Comparison of ENCODE assay signal across 16 mouse cellular contexts in genomic region chr16:45952035-45952434, GRCm38 (mm10). TPM values are rescaled to one million over a fixed set of nuclear protein-coding genes. Genes with fewer than 3 reads are reported as not detected.
A peak's percentile ranks its signal among the peaks of the same experiment; 100 is the strongest.
DNase-seq lines count a peak whose midpoint lies in the region; ATAC-seq and TF ChIP-seq lines count a peak whose summit lies in the region.
"Had no signal": no experiment of that assay in that cellular context is flagged by ENCODE, and none has a peak within 500 bp of the region (broad histone marks: within the 10 kb centered on the region; RNA-seq: fewer than 3 reads in every experiment).

No protein-coding gene starts in this region.

- intact Hi-C loops in heart, adult 2 months (cut with DNase I) = no loop called here

- H3K27me3 ChIP-seq in lung, embryonic 14.5 days (ENCODE audit: insufficient read depth, low read length) = no peaks in the 10 kb centered on the region
- no peaks in the 10 kb centered on the region for H3K27me3 ChIP-seq in kidney, postnatal 0 days (ENCODE audit: insufficient read depth, low read length)
- H3K27me3 ChIP-seq in myocyte (ENCODE audit: control insufficient read depth, insufficient read depth, insufficient read length) = no peaks in the 10 kb centered on the region
- H3K27me3 ChIP-seq in heart, adult 2 months (ENCODE audit: control insufficient read depth, insufficient read depth, low read length) = no peaks in the 10 kb centered on the region
- H3K27me3 ChIP-seq: midbrain, embryonic 12.5 days had no signal

- peak; percentile 21; the same call in 1 of the 2 replicates for ATAC-seq in lung, embryonic 14.5 days (ENCODE audit: insufficient read depth)
- peak; percentile 26 for ATAC-seq in inflammation-experienced regulatory T-cells, adult 6 months
- peak; percentile 81 for ATAC-seq in kidney, postnatal 0 days (replicated peaks; ENCODE audit: low FRiP score, low read depth)
- ATAC-seq: forebrain, embryonic 16.5 days had no signal

- peak overlapping the region; percentile 10; the same call in 1 of the 2 replicates for H3K27ac ChIP-seq in lung, embryonic 14.5 days (ENCODE audit: low read depth)
- H3K27ac ChIP-seq in kidney, postnatal 0 days = peak overlapping the region; percentile 89
- H3K27ac ChIP-seq in heart, adult 2 months = no peak overlapping the region
- H3K27ac ChIP-seq: hindbrain, embryonic 10.5 days; limb, embryonic 10.5 days; macrophage; midbrain, embryonic 12.5 days had no signal

- no peak overlapping the region for H3K4me3 ChIP-seq in lung, embryonic 14.5 days (ENCODE audit: low read depth, low read length)
- H3K4me3 ChIP-seq in kidney, postnatal 0 days (replicated peaks; ENCODE audit: low read depth, low read length) = no peak overlapping the region
- H3K4me3 ChIP-seq in myocyte = no peak overlapping the region
- no peak overlapping the region for H3K4me3 ChIP-seq in heart, adult 2 months
- H3K4me3 ChIP-seq: hindbrain, embryonic 10.5 days; limb, embryonic 10.5 days; midbrain, embryonic 12.5 days had no signal

- H3K4me2 ChIP-seq in lung, embryonic 14.5 days = no peak overlapping the region
- peak overlapping the region; percentile 44 for H3K4me2 ChIP-seq in kidney, postnatal 0 days (ENCODE audit: low read length)
- H3K4me2 ChIP-seq in myocyte (ENCODE audit: low read depth) = peak overlapping the region; percentile 19
- H3K4me2 ChIP-seq: midbrain, embryonic 12.5 days had no signal

- no peak for DNase-seq in lung, embryonic 14.5 days
- DNase-seq in lung, postnatal 14 days = no peak
- DNase-seq in kidney, postnatal 0 days (ENCODE audit: low spot score) = no peak
- no peak for DNase-seq in heart, adult 2 months
- no peak for DNase-seq in thymus, postnatal 36 days
- DNase-seq: adrenal gland, postnatal 14 days; cerebellum, adult 8-10 months; right cerebral cortex, adult 18-20 months; thymus, postnatal 4 days had no signal

- 58% methylated on average over 2 of the region's 2 CpGs for WGBS in lung, embryonic 14.5 days
- 58% methylated on average over 2 of the region's 2 CpGs for WGBS in kidney, postnatal 0 days
- WGBS in heart, adult 2 months = 86% methylated on average over 2 of the region's 2 CpGs

- no peak overlapping the region for H3ac ChIP-seq in myocyte (ENCODE audit: control insufficient read depth, insufficient read length)

- TF ChIP-seq CTCF in lung, embryonic 14.5 days (IDR thresholded peaks at IDR 0.05; ENCODE audit: low read depth) = no peak
- no peak for TF ChIP-seq CTCF in kidney, postnatal 0 days (IDR thresholded peaks at IDR 0.05; ENCODE audit: low read depth)
- no peak for TF ChIP-seq CTCF in heart, adult 2 months (IDR thresholded peaks at IDR 0.05)

- H3K4me1 ChIP-seq in lung, embryonic 14.5 days (ENCODE audit: insufficient read depth) = no peaks in the 10 kb centered on the region
- no peaks in the 10 kb centered on the region; the same call in 1 of the 2 replicates for H3K4me1 ChIP-seq in kidney, postnatal 0 days (replicated peaks; ENCODE audit: insufficient read depth, low read length)
- no peaks in the 10 kb centered on the region for H3K4me1 ChIP-seq in heart, adult 2 months (ENCODE audit: control insufficient read depth, insufficient read depth, low read length)
- H3K4me1 ChIP-seq: hindbrain, embryonic 10.5 days; midbrain, embryonic 12.5 days had no signal

- TF ChIP-seq EP300 in heart, adult 2 months (IDR thresholded peaks at IDR 0.05; ENCODE audit: insufficient read depth, low read depth, low read length) = no peak

- H3K9ac ChIP-seq in lung, embryonic 14.5 days = no peak overlapping the region
- H3K9ac ChIP-seq in kidney, postnatal 0 days (ENCODE audit: low read depth, low read length) = no peak overlapping the region
- no peak overlapping the region for H3K9ac ChIP-seq in heart, adult 2 months (ENCODE audit: low read depth, low read length)
- H3K9ac ChIP-seq: midbrain, embryonic 12.5 days had no signal

- no peak for TF ChIP-seq POLR2A in myocyte (IDR thresholded peaks at IDR 0.05; ENCODE audit: insufficient read length, low read depth)
- TF ChIP-seq POLR2A in heart, adult 2 months (IDR thresholded peaks at IDR 0.05; ENCODE audit: insufficient read depth, low read depth, low read length) = no peak

- H3K9me3 ChIP-seq in lung, embryonic 14.5 days (ENCODE audit: low read depth, low read length) = no peaks in the 10 kb centered on the region
- no peaks in the 10 kb centered on the region for H3K9me3 ChIP-seq in kidney, postnatal 0 days (replicated peaks; ENCODE audit: low read length)
- H3K9me3 ChIP-seq: hindbrain, embryonic 10.5 days; limb, embryonic 10.5 days; midbrain, embryonic 12.5 days had no signal

- H3K79me2 ChIP-seq in myocyte (ENCODE audit: control insufficient read depth, insufficient read depth) = no peaks in the 10 kb centered on the region
- H3K79me2 ChIP-seq in heart, adult 2 months (replicated peaks; ENCODE audit: control insufficient read depth, insufficient read depth, low read length) = no peaks in the 10 kb centered on the region

- H3K36me3 ChIP-seq in lung, embryonic 14.5 days (ENCODE audit: insufficient read depth) = no peaks in the 10 kb centered on the region
- no peaks in the 10 kb centered on the region for H3K36me3 ChIP-seq in kidney, postnatal 0 days (ENCODE audit: insufficient read depth, low read length)
- H3K36me3 ChIP-seq in myocyte (ENCODE audit: control insufficient read depth, insufficient read depth) = no peaks in the 10 kb centered on the region
- H3K36me3 ChIP-seq in heart, adult 2 months (ENCODE audit: control insufficient read depth, insufficient read depth, low read length) = no peaks in the 10 kb centered on the region
- H3K36me3 ChIP-seq: hindbrain, embryonic 10.5 days; limb, embryonic 10.5 days; midbrain, embryonic 12.5 days had no signal

TF ChIP-seq in myocyte, 11 proteins besides CTCF, POLR2A, EP300 and RAD21:
- TF ChIP-seq SRF (IDR thresholded peaks at IDR 0.05; ENCODE audit: control insufficient read depth, insufficient read length, low read depth) (no peak), MYOD1 (IDR thresholded peaks at IDR 0.05; ENCODE audit: control insufficient read depth in 1 of 3, insufficient read length in 2 of 3, low read depth in 2 of 3) (no peak)

RNA-seq across cellular contexts. Expression of gene Phldb2, which starts 1.4 kb away (rescaled TPM):
- polyA plus RNA-seq in lung, embryonic 14.5 days (2014; fragmentation: Nextera tagmentation; extraction: Ambion mirVana) = 47.3 and 48.0 TPM in 2 replicates
- under 1 TPM in 1 of 3 experiments, not detected in 2; 0.15 TPM for polyA plus RNA-seq in inflammation-experienced regulatory T-cells, adult 6 months (2017; shearing (Covaris generic))
- 74.2 and 84.0 TPM in 2 replicates for polyA plus RNA-seq in kidney, postnatal 0 days (2015; fragmentation: Nextera tagmentation; extraction: Ambion mirVana)
- 25.7 TPM for polyA plus RNA-seq in myocyte (2012; fragmentation: generic; extraction: Trizol)
- 10 to 100 TPM; 10.9 to 13.0 TPM for total RNA-seq in heart, adult 2 months (2021)
- 3.6 and 6.9 TPM in 2 replicates for polyA plus RNA-seq in heart, adult 2 months (2012; rRNA removed)

RNA-seq across cellular contexts. Expression of gene Plcxd2, which starts 58.0 kb away (rescaled TPM):
- polyA plus RNA-seq in lung, embryonic 14.5 days (2014; fragmentation: Nextera tagmentation; extraction: Ambion mirVana) = 0.78 TPM in 2 replicates
- polyA plus RNA-seq in inflammation-experienced regulatory T-cells, adult 6 months (2017; shearing (Covaris generic)) = 1 to 10 TPM; 2.6 to 6.1 (median 5.4) TPM
- polyA plus RNA-seq in kidney, postnatal 0 days (2015; fragmentation: Nextera tagmentation; extraction: Ambion mirVana) = 0.93 and 1.0 TPM in 2 replicates
- polyA plus RNA-seq in myocyte (2012; fragmentation: generic; extraction: Trizol) = 0.90 TPM
- total RNA-seq in heart, adult 2 months (2021) = under 1 TPM; 0.10 to 0.18 TPM
- polyA plus RNA-seq in heart, adult 2 months (2012; rRNA removed) = 0.18 and 0.26 TPM in 2 replicates

Comparison
In these comparisons a context has a peak if more than half of its experiments do, and no peak if none do; other contexts are left out.
1. ATAC-seq: peak in every context shown above with its lines; median percentile 81 in kidney, postnatal 0 days; 26 in inflammation-experienced regulatory T-cells, adult 6 months; 21 in lung, embryonic 14.5 days.